Mouse (Mus musculus): ENCODE measurements around the gene Vegfd.
A peak's percentile ranks its signal among the peaks of the same experiment; 100 is the strongest.

Gene Vegfd

DNA sequence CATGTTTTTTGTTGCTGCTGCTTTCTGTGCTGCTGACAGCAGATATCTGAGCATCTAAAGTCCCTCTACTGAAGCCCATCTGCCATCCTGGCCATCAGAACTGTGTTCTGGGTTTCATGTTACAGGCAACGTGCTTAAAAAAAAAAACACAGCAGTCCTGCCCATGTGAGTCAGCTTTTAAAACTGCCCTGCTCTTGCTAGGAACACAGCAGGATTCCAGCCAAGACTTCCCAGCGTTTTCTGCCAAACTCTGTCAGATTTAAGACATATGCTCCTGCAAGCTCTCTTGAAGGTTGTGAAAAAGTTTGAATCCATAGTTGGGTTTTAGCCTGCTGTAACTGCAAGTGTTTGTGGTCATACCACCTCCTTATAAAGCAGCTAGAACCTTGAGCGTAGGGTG is at the start of gene Vegfd:
Vegfd (plus strand) TSS at position 298 of the 400 bp plus-strand sequence.
- no peak for DNase-seq (ENCODE audit: low read depth, low spot score)

DNA sequence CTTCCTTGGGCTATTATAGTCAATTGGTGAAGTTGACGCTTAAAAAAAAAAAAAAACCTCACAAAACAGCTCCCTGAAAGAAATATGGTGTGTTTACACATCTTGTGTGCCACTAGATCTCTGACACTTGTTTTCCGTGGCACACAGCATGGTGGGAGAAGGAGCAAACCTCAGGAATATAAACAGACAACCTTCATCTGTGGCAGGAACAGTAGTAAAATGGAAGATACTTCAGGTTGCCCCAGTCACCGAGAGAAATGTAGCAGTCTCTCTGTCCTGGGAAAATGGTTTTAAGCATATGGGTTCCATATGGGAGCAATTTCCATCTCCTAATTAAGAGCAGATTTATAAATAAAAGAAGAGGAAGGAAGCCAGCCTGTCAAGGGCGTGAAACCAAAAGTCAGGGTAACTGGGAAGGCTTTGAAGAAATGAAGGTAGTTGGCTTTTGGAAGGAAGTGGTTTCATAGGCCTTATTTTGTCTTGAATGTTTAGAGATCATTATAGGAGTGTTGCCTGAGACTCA is 49.7 kb upstream of the Vegfd start:
- peak; percentile 4 for DNase-seq (ENCODE audit: low read depth, low spot score)

DNA sequence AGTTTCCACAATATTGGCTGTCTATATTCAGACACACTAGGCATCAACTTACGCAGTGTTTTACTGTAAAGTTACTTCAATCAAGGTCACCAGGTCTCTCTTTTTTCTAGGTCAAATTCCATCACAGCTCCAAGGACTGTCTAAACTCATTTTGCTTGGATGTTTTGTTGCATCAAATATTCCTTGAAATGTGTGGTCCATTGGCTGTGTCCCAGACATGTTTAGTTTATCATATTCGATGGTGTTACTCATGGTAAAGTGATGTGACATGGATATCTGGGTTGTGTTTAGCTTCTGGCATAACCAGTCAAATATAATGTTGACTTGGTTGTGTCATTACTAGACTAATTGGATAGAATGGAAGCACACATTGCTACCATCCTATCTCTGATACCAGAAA is 42.8 kb upstream of the Vegfd start:
- DNase-seq (ENCODE audit: low read depth, low spot score), result no peak

DNA sequence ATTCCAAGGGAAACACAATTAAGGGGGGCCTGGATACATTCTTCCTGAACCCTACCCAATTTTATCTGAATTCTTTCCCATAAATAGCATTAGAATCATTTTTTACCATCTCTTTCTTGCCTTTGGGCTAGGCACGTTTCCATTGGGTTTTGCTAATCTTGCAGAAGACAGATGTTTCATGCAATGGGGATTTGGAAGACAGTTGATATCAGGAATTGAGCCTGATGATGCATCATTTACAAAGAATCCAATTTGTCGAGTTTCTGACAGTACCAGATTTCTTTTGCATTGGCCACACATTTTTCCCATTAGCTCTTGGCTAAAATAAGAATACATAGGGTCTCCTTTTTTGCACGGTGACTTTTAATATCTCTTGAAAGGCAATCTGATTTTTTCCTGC is 42.4 kb upstream of the Vegfd start:
- no peak for DNase-seq (ENCODE audit: low read depth, low spot score)

DNA sequence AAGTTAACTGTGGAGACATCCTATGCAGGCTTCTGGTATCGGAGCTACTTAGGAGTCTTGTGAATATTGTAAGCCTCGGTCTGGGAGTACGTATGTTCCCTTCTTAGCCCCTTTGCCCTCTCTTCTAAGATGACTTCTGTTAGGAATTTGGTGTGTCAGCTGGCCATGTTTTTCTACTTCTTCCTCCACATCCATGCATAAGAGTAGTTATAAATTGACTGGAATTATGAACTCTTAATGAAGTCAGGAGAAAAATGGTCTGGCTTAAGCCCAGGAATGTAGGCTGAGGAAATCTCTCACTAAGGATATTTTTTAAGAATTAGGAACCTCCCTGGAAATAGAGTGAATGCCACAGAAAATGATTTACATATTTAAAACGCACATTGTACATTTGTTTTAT is 34.6 kb upstream of the Vegfd start:
- DNase-seq (ENCODE audit: low read depth, low spot score), result no peak

DNA sequence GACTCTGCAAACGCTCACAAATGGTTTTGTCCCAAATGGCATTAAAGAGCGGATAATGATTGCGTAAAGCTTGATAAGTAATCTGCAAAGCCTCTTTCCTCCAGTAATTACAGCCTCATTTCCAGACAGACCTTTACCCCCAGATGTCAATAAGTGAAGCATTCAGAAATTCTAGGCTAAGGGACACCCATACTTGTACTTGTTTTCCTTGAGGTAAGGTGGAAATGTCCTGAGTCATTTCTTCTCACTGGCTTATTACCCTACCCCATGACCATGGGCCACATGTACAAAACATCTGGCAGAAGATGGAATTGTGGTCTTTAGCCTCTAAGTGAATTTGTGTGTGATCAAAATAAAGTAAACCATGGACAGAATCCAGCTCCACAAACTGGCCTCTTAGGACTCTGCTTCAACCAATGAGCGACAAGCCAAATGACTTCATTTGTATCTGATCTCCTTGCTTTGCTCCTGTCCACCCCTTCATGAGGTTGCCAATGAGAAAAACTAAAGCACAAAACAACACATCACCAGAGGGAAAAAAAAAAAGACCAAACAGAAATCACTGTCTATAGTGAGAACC is 27.7 kb upstream of the Vegfd start:
- DNase-seq (ENCODE audit: low read depth, low spot score), result no peak

DNA sequence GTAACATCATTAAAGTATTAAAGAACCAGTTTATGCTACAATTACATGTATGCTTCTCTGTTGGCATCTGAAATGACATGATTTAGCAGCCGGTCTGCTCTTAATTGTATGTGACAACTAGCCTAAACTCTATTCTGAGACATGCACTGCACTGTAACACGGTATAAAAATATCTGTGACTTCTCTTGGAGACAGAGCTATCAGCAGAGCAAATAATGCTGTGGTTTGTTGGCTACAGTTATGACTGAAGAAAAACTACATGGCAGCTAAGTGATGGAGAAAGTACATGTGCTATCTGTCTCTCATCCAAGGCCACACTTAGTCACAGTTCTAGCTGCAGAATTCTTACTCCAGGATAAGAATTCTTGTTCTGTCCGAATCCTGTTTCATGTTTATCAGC is 24.2 kb upstream of the Vegfd start:
- DNase-seq (ENCODE audit: low read depth, low spot score), result no peak

DNA sequence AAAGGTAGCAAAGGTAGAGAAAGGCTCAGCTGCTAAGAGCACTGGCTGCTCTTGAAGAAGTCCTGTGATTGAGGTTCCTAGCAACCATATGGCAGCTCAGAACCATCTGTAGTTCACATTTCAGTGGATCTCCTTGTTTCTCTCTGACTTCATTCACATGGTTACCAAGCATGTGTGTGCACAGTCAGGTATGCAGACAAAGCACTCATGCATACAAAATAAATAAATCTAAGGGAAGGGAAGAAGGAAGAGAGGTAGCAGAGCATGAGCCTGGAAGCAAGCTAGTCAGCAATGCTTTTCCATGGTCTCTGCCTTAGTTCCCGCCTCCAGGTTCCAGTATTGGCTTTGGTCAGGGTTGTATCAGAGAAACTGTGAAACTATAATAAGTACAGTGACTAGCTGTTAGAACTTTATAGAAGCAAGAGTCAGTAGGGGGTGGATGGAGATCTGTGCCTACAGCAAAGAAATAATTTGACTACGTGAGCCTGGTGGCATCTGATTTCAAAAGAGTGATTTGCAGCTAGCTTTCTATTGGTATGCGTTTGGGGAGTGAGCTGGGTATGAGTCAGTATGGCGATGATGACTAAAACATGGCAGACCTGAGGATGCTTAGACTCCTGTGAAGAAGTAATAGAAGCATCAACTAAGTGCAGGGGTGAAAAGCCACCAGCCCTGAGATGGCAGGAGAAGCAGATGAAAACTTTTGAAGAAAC is 7.9 kb upstream of the Vegfd start:
- no peak for DNase-seq (ENCODE audit: low read depth, low spot score)

DNA sequence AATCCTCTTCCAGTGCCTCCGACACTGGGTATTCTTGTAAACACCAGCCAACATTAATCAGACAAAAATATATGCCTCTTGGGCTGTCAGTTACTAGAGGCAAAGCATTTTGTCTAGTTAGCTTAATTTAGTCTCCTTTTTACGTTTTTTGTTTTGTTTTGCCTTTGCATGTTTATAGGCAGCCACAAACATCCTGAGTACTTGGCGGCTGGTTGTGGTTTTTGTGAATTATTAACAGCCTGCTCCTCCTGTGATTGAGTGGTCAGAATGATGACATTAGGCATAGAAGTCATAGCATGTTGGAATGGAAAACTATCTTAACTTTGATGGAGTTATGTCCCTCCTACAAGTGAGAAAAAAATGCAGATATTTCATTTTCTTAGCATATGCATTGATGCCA is 2.6 kb upstream of the Vegfd start:
- no peak for DNase-seq (ENCODE audit: low read depth, low spot score)

DNA sequence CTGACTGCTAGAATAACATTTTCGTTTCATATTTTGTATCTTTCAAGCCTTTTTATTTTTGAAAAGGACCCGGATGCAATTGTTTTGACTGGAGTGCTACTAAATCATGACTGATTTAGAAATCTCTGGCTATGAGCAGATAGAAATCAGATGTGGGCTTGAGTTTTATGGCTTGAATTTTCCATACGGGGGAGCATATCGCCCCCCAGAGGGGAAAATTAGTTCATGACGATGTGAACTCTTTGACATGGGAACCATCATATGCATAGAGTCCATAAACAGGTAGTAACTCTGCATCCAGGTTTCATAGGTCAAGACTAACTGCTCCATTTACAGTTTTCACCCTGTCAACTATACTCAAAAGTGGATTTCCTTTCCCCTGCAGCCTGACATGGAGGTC is 1.4 kb downstream of the Vegfd start:
- no peak for DNase-seq (ENCODE audit: low read depth, low spot score)

DNA sequence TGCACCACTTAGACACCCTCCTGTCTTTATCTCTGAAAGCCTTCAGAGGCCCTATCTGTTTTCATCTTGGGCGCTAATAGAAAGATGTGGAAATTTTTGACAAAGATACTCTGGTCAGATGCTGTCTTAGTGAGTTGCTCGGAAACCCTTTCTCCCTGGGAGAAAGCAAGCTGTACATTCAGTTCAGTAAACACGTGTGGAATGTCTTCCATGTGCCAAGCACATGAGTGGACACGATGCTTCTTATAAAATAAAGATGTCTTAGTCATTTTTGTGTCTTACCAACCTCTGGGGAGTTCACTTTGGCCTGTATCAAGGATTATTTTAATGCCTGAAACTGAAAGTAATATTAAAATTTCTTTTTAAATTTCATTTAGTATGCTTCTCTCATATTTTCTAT is 6.5 kb downstream of the Vegfd start:
- DNase-seq (ENCODE audit: low read depth, low spot score), result no peak

DNA sequence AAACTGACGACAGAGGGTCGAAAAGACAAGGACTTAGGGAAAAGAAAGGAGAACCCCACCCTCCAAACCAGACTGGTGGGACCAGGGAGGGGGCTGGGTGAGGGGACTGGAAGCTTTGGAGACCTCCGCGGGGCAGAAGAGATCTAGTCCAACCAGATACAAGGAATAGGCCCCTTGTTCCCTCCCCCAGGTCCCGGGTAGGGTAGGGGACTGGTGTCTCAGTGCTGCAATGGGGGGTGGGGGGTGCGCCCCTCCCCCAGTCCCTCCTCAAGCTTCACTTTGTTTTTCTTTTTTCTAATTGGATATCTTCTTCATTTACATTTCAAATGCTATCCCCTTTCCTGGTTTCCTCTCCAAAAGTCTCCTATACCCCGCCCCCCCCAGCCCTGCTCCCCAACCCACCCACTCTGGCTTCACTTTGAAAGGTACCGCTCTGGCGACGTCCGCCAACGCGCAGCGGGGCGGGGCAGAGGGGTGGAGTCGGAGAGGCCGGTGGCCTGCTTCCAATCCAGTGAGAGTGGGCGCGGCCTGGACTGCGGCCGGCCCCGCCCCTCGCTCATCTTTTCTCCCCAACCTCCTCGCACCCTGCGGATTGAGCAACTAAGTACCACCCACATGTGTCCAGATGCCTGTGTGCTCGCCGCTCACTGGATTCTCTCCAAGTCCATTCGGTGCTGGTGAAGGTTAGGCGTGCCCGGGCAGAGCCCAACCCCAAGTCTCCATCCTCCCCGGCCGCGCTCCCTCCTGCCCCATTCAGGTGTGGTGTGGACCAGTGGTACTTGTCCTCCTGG is 8.6 kb downstream of the Vegfd start:
- DNase-seq (ENCODE audit: low read depth, low spot score), result peak; percentile 59

DNA sequence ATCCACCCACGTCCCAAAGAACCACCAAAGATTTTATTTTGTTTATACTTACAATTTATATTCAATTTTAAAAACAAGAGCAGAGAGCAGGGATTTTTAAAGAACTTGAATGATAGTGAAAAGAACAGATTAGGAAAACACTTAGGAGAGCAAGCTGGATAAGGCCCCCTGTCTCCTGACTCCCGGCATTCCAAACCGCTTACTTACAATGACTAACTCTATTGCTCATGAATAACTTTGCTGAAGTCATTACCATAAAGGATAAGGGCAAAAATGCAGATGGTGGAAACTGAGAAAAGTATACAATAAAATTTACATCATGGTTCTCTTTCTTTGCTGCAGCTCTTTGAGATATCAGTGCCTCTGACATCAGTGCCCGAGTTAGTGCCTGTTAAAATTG is 20.9 kb downstream of the Vegfd start:
- DNase-seq (ENCODE audit: low read depth, low spot score), result no peak

DNA sequence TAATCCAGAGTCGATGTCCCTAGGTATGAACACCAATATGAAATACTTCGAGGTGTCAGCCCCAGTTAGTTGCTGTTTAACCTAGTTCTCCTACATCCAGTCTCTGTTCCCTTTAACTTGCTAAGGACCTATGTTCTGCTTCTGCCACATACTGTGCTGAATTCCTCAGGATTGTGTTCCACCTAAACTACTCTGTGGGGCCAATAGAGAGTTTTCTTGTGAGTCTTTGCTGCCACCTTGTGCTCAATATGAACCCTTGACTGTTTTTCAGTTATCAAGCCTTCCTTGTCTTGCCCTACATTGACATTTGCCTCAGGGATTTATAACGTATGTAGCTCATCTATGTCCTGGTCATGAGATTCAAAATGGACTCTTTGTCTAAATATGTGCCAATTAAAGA is 25.3 kb downstream of the Vegfd start:
- DNase-seq (ENCODE audit: low read depth, low spot score), result no peak

DNA sequence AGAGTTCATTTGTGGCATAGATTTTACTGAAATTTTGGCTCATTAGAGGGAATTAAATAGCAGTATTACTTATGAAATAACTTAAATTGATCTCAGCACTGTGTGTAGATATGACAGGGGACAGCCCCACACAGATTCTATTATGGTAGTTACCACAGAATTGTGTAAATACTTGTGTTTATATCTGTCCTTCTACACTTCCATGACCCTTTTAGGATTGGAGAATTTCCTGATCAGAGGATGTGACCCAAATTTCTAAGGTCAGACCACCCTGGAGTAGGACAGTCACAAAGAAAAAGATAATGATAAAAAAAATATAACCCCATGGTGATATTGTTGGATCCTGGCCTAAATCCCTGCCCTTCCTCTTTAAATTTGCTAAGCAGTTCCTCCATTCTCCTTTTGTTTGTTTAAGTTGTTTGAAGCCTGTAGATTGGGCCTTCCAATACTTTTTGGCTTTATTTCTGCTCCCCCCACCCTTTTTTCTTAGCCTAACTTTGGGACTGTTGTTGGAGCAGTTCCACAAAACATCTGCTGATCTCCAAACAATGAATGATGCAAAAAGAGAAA is 32.0 kb downstream of the Vegfd start:
- no peak for DNase-seq (ENCODE audit: low read depth, low spot score)

DNA sequence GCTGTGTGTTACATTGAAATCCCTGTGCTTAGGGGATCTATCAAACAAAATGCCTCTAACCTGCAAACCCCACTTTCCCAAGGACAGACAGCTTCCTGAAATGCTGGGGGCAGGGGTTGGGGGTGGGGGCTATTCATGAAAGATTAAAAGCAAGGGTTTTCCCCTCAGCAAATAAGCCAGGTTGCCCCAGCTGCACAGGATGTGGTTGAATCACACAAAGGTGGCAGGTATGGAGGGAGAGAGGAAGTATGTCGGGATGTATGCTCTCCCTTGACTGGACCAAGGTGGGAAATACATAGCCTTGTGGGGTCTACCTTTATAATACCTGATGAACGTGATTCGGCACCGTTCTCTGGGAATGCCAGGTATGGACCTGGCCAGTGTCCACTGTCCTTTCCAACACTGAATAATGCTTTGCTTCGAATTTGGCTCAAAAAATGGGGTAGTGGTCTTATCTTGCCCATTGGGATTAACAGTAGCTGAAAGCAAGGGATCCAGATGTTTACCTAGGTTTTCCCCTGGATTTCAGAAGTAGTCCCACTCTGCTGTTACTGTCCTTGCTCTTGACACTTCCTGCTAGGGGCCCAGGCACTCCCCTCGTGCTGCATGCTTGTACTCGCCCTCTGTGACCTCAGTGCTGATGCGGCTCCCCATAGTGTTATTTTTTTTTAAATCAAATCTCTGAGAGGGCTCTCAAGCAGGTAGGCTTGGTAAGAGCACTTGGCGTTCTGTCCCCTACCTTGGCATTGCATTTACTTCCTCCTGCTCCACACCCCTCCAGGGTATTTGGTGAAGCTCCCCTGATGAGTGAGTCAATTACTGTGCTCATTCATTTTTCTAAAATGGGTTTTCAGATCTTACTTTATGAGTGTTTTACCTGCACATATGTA is 33.2 kb downstream of the Vegfd start:
- no peak for DNase-seq (ENCODE audit: low read depth, low spot score)

DNA sequence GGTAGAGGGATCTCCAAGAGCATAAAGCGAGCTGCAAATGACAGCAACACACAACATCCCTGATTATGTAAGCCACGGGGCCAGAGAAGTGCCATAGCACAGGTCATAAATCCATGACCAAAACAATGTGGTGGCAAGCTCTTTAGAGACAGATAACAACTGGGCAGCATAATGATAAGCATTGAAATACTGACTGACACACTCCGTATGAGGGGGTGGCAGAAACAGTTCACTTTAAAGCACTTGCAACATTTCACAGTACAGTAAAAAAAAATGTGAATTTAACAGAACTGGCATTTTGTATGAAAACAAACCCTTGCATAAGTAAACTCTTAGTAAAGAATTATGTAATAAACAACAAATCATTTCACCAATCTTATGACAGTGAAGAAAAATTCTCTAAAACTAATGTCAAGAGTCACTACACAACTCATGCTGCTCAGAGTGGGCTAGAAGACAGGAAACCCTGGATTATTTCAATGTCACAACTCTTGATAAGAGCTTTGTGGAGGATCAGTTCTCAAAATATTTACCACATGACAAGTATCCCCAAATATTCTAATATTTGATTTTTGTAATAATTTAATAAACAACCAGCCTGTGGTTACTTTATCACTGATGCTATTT is 35.2 kb downstream of the Vegfd start:
- DNase-seq (ENCODE audit: low read depth, low spot score), result no peak

DNA sequence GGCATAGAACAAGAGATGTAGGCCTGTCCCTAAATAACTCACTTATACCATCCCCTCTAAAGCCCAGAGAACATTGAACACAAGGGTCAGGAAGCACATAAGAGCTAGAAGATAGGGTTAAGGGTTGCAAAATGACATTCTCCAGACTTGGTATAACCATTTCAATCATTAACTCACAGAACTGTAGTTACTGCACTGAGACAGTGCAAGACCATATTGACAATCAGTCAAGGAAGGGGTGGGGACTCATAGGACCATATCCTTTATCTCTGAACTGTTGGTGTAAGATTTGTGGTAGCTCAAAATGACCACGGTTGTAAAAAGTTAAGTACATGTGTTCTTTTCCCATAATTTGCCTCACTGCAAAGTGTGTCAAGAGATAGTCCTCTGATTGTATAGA is 37.4 kb downstream of the Vegfd start:
- DNase-seq (ENCODE audit: low read depth, low spot score), result no peak

DNA sequence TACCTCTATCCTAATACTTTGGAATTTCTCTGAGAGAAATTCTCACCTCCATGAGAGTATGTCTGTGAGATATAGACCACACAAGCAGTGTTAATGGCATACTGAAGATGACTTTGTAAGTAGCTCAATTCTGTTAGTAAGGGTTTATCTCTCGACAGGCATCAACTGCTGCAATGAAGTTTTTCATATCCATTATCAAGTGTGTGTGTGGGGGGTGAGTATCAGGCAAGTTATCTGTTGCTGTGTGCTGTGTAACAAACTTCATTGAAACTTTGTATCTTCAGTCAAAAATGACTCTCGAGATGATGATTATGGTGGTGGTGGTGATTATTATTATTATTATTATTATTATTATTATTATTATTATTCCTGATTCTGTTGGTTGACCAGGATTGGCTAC is 43.6 kb downstream of the Vegfd start:
- DNase-seq (ENCODE audit: low read depth, low spot score), result no peak

DNA sequence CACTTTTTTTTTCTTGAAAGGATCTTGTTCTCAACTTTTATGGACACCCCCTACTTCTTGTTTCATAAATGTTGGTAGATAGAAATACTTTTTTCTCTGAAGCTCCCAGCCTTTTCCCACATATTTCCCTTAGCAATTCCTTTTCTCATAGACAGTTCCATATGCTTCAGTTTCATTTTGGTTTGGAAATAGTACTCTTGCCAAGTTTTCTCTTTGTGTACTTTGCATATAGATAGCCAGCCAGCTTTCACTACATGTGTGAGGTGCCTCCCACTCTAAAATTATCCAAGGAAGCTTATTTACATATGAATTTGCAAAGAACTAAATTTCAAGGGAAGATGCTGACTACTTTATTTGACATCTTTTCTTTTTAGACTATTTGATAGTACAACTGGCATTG is 44.8 kb downstream of the Vegfd start:
- no peak for DNase-seq (ENCODE audit: low read depth, low spot score)

DNA sequence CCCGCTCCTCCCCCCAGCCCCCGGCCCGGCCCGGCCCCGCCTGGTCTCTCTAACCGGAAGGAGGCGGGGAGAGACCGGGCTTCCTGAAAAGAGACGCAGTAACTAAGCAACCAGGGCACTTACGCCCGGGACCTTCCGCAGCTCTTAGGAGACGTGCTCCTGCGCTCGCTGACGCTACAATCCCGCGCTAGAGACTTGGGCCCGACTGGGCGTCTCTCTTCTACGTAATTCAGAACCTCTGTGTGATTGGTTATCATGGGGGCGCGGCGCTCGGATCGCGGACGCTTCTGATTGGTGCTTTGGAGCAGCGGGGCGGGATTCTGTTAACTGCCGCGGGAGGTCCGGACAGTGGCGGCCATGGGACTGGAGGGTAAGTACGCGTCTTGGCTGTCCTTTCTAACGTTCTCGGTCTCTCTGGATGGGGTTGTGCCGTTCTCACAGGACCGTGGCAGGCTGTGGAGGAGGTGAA is 46.3 kb downstream of the Vegfd start, which contains the start of gene Piga:
Piga (plus strand) TSS at position 317 of the 469 bp plus-strand sequence.
- DNase-seq (ENCODE audit: low read depth, low spot score), result peak; percentile 82

Data from embryo, embryonic 11.5 days (tissue).